ENCODE assay signal across 27 mouse cellular contexts in genomic region chr2:165957257-165957828, GRCm38 (mm10). TPM values are rescaled to one million over a fixed set of nuclear protein-coding genes. Genes with fewer than 3 reads are reported as not detected.
DNase-seq lines count a peak whose midpoint lies in the region; ATAC-seq and TF ChIP-seq lines count a peak whose summit lies in the region.
"Had no signal": no experiment of that assay in that cellular context is flagged by ENCODE, and none has a peak within 500 bp of the region (broad histone marks: within the 10 kb centered on the region; RNA-seq: fewer than 3 reads in every experiment).

No protein-coding gene starts in this region.

- no peak for TF ChIP-seq CTCF in MEL (IDR thresholded peaks at IDR 0.05 in 2 of 3, conservative IDR thresholded peaks at IDR 0.05 in 1 of 3; ENCODE audit: control insufficient read depth in 1 of 3, insufficient read depth in 1 of 3, low read depth in 2 of 3, low read length in 3 of 3, poor library complexity in 1 of 3, severe bottlenecking in 1 of 3)

- no peak for DNase-seq in frontal cortex, adult 2 months (ENCODE audit: extremely low spot score in 1 of 2, low spot score in 1 of 2)
- peak; percentile 49 for DNase-seq in midbrain, embryonic 11.5 days (ENCODE audit: low spot score, missing footprints)
- DNase-seq in MEL (ENCODE audit: low read depth, low spot score): no peak
- DNase-seq in naive thymus-derived CD4-positive, alpha-beta T cell, adult 2 months (ENCODE audit: low read depth): peak; percentile 46
- no peak for DNase-seq in cerebellum, adult 9-11 months
- DNase-seq: adrenal gland, postnatal 25 days; cerebellum, adult 2 months; cerebellum, postnatal 25 days; gastrocnemius, adult 2 months; gastrocnemius, postnatal 36 days; heart, adult 18-20 months; heart, postnatal 4 days; kidney, adult 18-20 months; kidney, postnatal 4 days; lung, embryonic 14.5 days; lung, postnatal 14 days; right cerebral cortex, postnatal 25 days had no signal

- peak; percentile 62; the same call in 1 of the 2 replicates for ATAC-seq in frontal cortex, adult (ENCODE audit: low TSS enrichment)
- ATAC-seq in midbrain, embryonic 11.5 days (ENCODE audit: low FRiP score): no peak
- no peak for ATAC-seq in midbrain, embryonic 16.5 days
- no peak for ATAC-seq in forebrain, embryonic 16.5 days
- ATAC-seq: forebrain, embryonic 13.5 days; midbrain, embryonic 13.5 days had no signal

- no peaks in the 10 kb centered on the region for H3K36me3 ChIP-seq in midbrain, embryonic 11.5 days (ENCODE audit: control insufficient read depth, insufficient read depth, low read length)
- H3K36me3 ChIP-seq in midbrain, embryonic 16.5 days (ENCODE audit: control insufficient read depth, insufficient read depth, low read length): no peaks in the 10 kb centered on the region
- peaks cover 0 to 21% of the 10 kb centered on the region in 2 experiments; a peak in 2 of 4 replicates for H3K36me3 ChIP-seq in MEL (ENCODE audit: control insufficient read depth in 1 of 2, insufficient read depth in 2 of 2, low read length in 2 of 2)
- H3K36me3 ChIP-seq in forebrain, embryonic 16.5 days (ENCODE audit: control insufficient read depth, insufficient read depth): no peaks in the 10 kb centered on the region
- H3K36me3 ChIP-seq: heart, embryonic 12.5 days; hindbrain, embryonic 15.5 days; kidney, embryonic 15.5 days; liver, embryonic 15.5 days; midbrain, embryonic 13.5 days had no signal

- H3K9ac ChIP-seq in midbrain, embryonic 11.5 days (ENCODE audit: low read length): no peak overlapping the region
- H3K9ac ChIP-seq in midbrain, embryonic 16.5 days (ENCODE audit: low read depth, low read length): no peak overlapping the region
- peak overlapping the region; percentile 23; the same call in 1 of the 2 replicates for H3K9ac ChIP-seq in MEL (ENCODE audit: control insufficient read depth, low read depth, low read length, poor library complexity, severe bottlenecking)
- no peak overlapping the region for H3K9ac ChIP-seq in forebrain, embryonic 16.5 days (replicated peaks; ENCODE audit: low read depth, low read length)
- H3K9ac ChIP-seq: forebrain, embryonic 13.5 days; heart, embryonic 12.5 days; hindbrain, embryonic 15.5 days; kidney, embryonic 15.5 days; liver, embryonic 15.5 days; lung, embryonic 14.5 days; midbrain, embryonic 13.5 days had no signal

- no peak overlapping the region for H3K27ac ChIP-seq in midbrain, embryonic 11.5 days (ENCODE audit: low read depth, low read length)
- H3K27ac ChIP-seq in midbrain, embryonic 16.5 days (ENCODE audit: low read length): no peak overlapping the region
- H3K27ac ChIP-seq in MEL (ENCODE audit: control insufficient read depth, low read depth, low read length): peak overlapping the region; percentile 93; the same call in 1 of the 2 replicates
- no peak overlapping the region for H3K27ac ChIP-seq in forebrain, embryonic 16.5 days (ENCODE audit: low read length)
- H3K27ac ChIP-seq: forebrain, embryonic 13.5 days; gastrocnemius, adult 2 months; hindbrain, embryonic 15.5 days; kidney, embryonic 15.5 days; midbrain, embryonic 13.5 days; stomach, postnatal 0 days had no signal

- no peak overlapping the region for H3K4me2 ChIP-seq in midbrain, embryonic 11.5 days
- no peak overlapping the region for H3K4me2 ChIP-seq in midbrain, embryonic 16.5 days (ENCODE audit: low read length)
- H3K4me2 ChIP-seq in forebrain, embryonic 16.5 days (ENCODE audit: low read length): no peak overlapping the region
- H3K4me2 ChIP-seq: forebrain, embryonic 13.5 days; heart, embryonic 12.5 days; hindbrain, embryonic 15.5 days; kidney, embryonic 15.5 days; liver, embryonic 15.5 days; lung, embryonic 14.5 days; midbrain, embryonic 13.5 days had no signal

- H3K4me1 ChIP-seq in midbrain, embryonic 11.5 days (ENCODE audit: control insufficient read depth, insufficient read depth, low read length): no peaks in the 10 kb centered on the region
- no peaks in the 10 kb centered on the region for H3K4me1 ChIP-seq in midbrain, embryonic 16.5 days (ENCODE audit: control insufficient read depth, insufficient read depth, low read length)
- H3K4me1 ChIP-seq in MEL (ENCODE audit: control insufficient read depth in 1 of 2, insufficient read depth in 2 of 2, low read length in 2 of 2): peaks cover 7 to 25% of the 10 kb centered on the region in 2 experiments
- peaks cover 2% of the 10 kb centered on the region; the same call in 1 of the 2 replicates for H3K4me1 ChIP-seq in forebrain, embryonic 16.5 days (replicated peaks; ENCODE audit: control insufficient read depth, insufficient read depth, low read length)
- H3K4me1 ChIP-seq: hindbrain, embryonic 15.5 days; midbrain, embryonic 13.5 days had no signal

- TF ChIP-seq EP300 in MEL (IDR thresholded peaks at IDR 0.05; ENCODE audit: low read depth in 1 of 2, low read length in 2 of 2): 0 out of 4 replicates have a peak, but pooled peaks of 1 of the 2 experiments have one; percentile 16

- H3K4me3 ChIP-seq in midbrain, embryonic 11.5 days (ENCODE audit: low read depth, low read length): no peak overlapping the region
- H3K4me3 ChIP-seq in midbrain, embryonic 16.5 days (ENCODE audit: low read depth, low read length): no peak overlapping the region
- peak overlapping the region in 1 of 2 experiments; percentile 38; a peak in 3 of 4 replicates for H3K4me3 ChIP-seq in MEL (ENCODE audit: control insufficient read depth in 1 of 2, insufficient read depth in 1 of 2, low read depth in 2 of 2, low read length in 2 of 2)
- H3K4me3 ChIP-seq in forebrain, embryonic 16.5 days (replicated peaks; ENCODE audit: low read length): no peak overlapping the region
- H3K4me3 ChIP-seq: forebrain, embryonic 13.5 days; gastrocnemius, adult 2 months; heart, embryonic 12.5 days; hindbrain, embryonic 15.5 days; kidney, embryonic 15.5 days; liver, embryonic 15.5 days; midbrain, embryonic 13.5 days had no signal

- TF ChIP-seq POLR2A in MEL (IDR thresholded peaks at IDR 0.05; ENCODE audit: control insufficient read depth in 1 of 2, insufficient read depth in 1 of 2, low read depth in 1 of 2, low read length in 2 of 2, poor library complexity in 1 of 2): no peak

- no peaks in the 10 kb centered on the region for H3K9me3 ChIP-seq in midbrain, embryonic 11.5 days (ENCODE audit: control insufficient read depth, low read length)
- no peaks in the 10 kb centered on the region for H3K9me3 ChIP-seq in midbrain, embryonic 16.5 days (replicated peaks; ENCODE audit: control insufficient read depth, low read length, poor library complexity, severe bottlenecking)
- H3K9me3 ChIP-seq in MEL (replicated peaks; ENCODE audit: insufficient read depth, low read length): no peaks in the 10 kb centered on the region
- no peaks in the 10 kb centered on the region for H3K9me3 ChIP-seq in forebrain, embryonic 16.5 days (ENCODE audit: control insufficient read depth, low read length)
- H3K9me3 ChIP-seq: forebrain, embryonic 13.5 days; heart, embryonic 12.5 days; hindbrain, embryonic 15.5 days; kidney, embryonic 15.5 days; liver, embryonic 15.5 days; midbrain, embryonic 13.5 days had no signal

- H3K79me2 ChIP-seq in MEL (ENCODE audit: control insufficient read depth, insufficient read depth, low read length, poor library complexity): no peaks in the 10 kb centered on the region; the same call in 1 of the 2 replicates

- TF ChIP-seq RAD21 in MEL (IDR thresholded peaks at IDR 0.05; ENCODE audit: low read depth, low read length): no peak

- WGBS in midbrain, embryonic 11.5 days: 85% methylated on average over 9 of the region's 9 CpGs
- WGBS in midbrain, embryonic 16.5 days: 74% methylated on average over 9 of the region's 9 CpGs
- WGBS in forebrain, embryonic 16.5 days: 71% methylated on average over 9 of the region's 9 CpGs

- no peaks in the 10 kb centered on the region for H3K27me3 ChIP-seq in midbrain, embryonic 11.5 days (ENCODE audit: control insufficient read depth, insufficient read depth, low read length)
- no peaks in the 10 kb centered on the region for H3K27me3 ChIP-seq in midbrain, embryonic 16.5 days (ENCODE audit: control insufficient read depth, insufficient read depth, low read depth, low read length)
- H3K27me3 ChIP-seq in MEL (ENCODE audit: control insufficient read depth in 1 of 2, insufficient read depth in 2 of 2, low read length in 2 of 2): no peaks in the 10 kb centered on the region
- no peaks in the 10 kb centered on the region for H3K27me3 ChIP-seq in forebrain, embryonic 16.5 days (replicated peaks; ENCODE audit: control insufficient read depth, insufficient read depth, low read length)
- H3K27me3 ChIP-seq: forebrain, embryonic 13.5 days; heart, embryonic 12.5 days; hindbrain, embryonic 15.5 days; kidney, embryonic 15.5 days; midbrain, embryonic 13.5 days had no signal

TF ChIP-seq in MEL, 35 proteins besides CTCF, POLR2A, EP300 and RAD21:
- TF ChIP-seq SMC3 (IDR thresholded peaks at IDR 0.05; ENCODE audit: low read depth, low read length): no peak
- peak; percentile 70; the same call in 1 of the 2 replicates for TF ChIP-seq ZNF384 (IDR thresholded peaks at IDR 0.05; ENCODE audit: low read depth, low read length)
- no peak for TF ChIP-seq ZKSCAN1 (IDR thresholded peaks at IDR 0.05; ENCODE audit: low read depth, low read length)

RNA-seq across cellular contexts. Expression of gene Ncoa3, which starts 35.1 kb away (rescaled TPM):
- 33.5 and 34.2 TPM in 2 replicates for polyA plus RNA-seq in frontal cortex, adult 2 months (2012; rRNA removed)
- 16.1 and 17.4 TPM in 2 replicates for polyA plus RNA-seq in midbrain, embryonic 11.5 days (2014; fragmentation: Nextera tagmentation; extraction: Ambion mirVana)
- 15.5 and 16.0 TPM in 2 replicates for polyA plus RNA-seq in midbrain, embryonic 16.5 days (2015; fragmentation: Nextera tagmentation; extraction: Ambion mirVana)
- 5.7 and 6.7 TPM in 2 replicates for total RNA-seq in MEL (2012; rRNA removed)
- polyA plus RNA-seq in MEL (2012; ENCODE audit: insufficient read depth in 1 of 2, insufficient read length in 2 of 2, low read depth in 1 of 2, low replicate concordance in 2 of 2, missing spikeins in 1 of 2): 10 to 100 TPM; 10.3 to 19.8 TPM
- 10.6 and 11.3 TPM in 2 replicates for polyA plus RNA-seq in forebrain, embryonic 16.5 days (2015; fragmentation: Nextera tagmentation; extraction: Ambion mirVana)

RNA-seq across cellular contexts. Expression of gene Zmynd8, which starts 58.5 kb away (rescaled TPM):
- polyA plus RNA-seq in frontal cortex, adult 2 months (2012; rRNA removed): 79.7 and 86.6 TPM in 2 replicates
- 43.1 and 45.6 TPM in 2 replicates for polyA plus RNA-seq in midbrain, embryonic 11.5 days (2014; fragmentation: Nextera tagmentation; extraction: Ambion mirVana)
- 78.7 and 87.3 TPM in 2 replicates for polyA plus RNA-seq in midbrain, embryonic 16.5 days (2015; fragmentation: Nextera tagmentation; extraction: Ambion mirVana)
- total RNA-seq in MEL (2012; rRNA removed): 30.3 and 37.3 TPM in 2 replicates
- 10 to 100 TPM; 41.6 to 89.2 TPM for polyA plus RNA-seq in MEL (2012; ENCODE audit: insufficient read depth in 1 of 2, insufficient read length in 2 of 2, low read depth in 1 of 2, low replicate concordance in 2 of 2, missing spikeins in 1 of 2)
- 69.8 and 81.5 TPM in 2 replicates for polyA plus RNA-seq in forebrain, embryonic 16.5 days (2015; fragmentation: Nextera tagmentation; extraction: Ambion mirVana)

Comparison
In these comparisons a context has a peak if more than half of its experiments do, and no peak if none do; other contexts are left out.
1. DNase-seq: peak in midbrain, embryonic 11.5 days (single experiment) and naive thymus-derived CD4-positive, alpha-beta T cell, adult 2 months (single experiment); none in frontal cortex, adult 2 months (0 of 2), MEL (single experiment) and cerebellum, adult 9-11 months (single experiment).